Mouse (Mus musculus) spleen, adult 2 months (tissue): Measurements from ENCODE around the gene Pcdh15.

Experiments
- CTCF ChIP-seq: fragments of 200-500 bp; IDR thresholded peaks from 2 replicates; pipeline ENCODE4 v1.5.1; 2011; ENCODE audit warnings: mild to moderate bottlenecking, inconsistent platforms; ENCODE audit not compliant: insufficient read depth, insufficient read length, insufficient replicate concordance; ENCODE audit errors: extremely low read depth
- POLR2A ChIP-seq: fragments of 200-500 bp; IDR thresholded peaks from 2 replicates; pipeline ENCODE4 v1.6.1; 2011; ENCODE audit warnings: low read depth, low read length, inconsistent platforms

DNA sequence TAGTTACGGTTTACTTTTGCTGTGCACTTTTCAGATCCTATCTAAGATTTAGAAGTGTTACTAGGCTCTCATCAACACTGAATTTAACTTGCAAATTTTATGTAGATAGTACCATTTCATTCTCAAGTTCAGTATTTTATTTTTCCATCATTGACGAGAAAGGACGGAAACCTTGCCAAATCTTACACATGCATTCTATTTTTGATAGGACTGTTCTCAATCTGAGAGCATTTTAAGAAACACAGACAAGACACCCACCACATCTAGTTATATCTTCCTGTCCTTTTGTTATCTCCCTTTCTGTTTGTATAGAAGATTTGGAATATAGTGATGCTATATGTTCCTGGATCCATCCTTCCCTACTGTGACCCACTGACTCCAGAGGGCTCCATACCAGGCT is 332.2 kb downstream of the Pcdh15 start:
- TF ChIP-seq CTCF (no peak), POLR2A (no peak)
